In genomic region chr2:150012787-150013346, GRCm38 (mm10) we compare ENCODE assay signal across 19 mouse cellular contexts.
DNase-seq lines count a peak whose midpoint lies in the region; ATAC-seq and TF ChIP-seq lines count a peak whose summit lies in the region.
"Had no signal": no experiment of that assay in that cellular context is flagged by ENCODE, and none has a peak within 500 bp of the region (broad histone marks: within the 10 kb centered on the region; RNA-seq: fewer than 3 reads in every experiment).

No protein-coding gene starts in this region.

- no peaks in the 10 kb centered on the region for H3K9me3 ChIP-seq in forebrain, embryonic 15.5 days
- no peaks in the 10 kb centered on the region for H3K9me3 ChIP-seq in forebrain, embryonic 11.5 days (ENCODE audit: control insufficient read depth, low read length)
- no peaks in the 10 kb centered on the region for H3K9me3 ChIP-seq in lung, embryonic 16.5 days (ENCODE audit: control insufficient read depth, low read length)
- no peaks in the 10 kb centered on the region for H3K9me3 ChIP-seq in stomach, embryonic 16.5 days (replicated peaks; ENCODE audit: control insufficient read depth, low read length)
- H3K9me3 ChIP-seq in heart, embryonic 12.5 days (replicated peaks), result no peaks in the 10 kb centered on the region
- H3K9me3 ChIP-seq: embryonic facial prominence, embryonic 12.5 days; hindbrain, embryonic 10.5 days; intestine, embryonic 15.5 days had no signal

- no peaks in the 10 kb centered on the region for H3K27me3 ChIP-seq in forebrain, embryonic 15.5 days
- no peaks in the 10 kb centered on the region for H3K27me3 ChIP-seq in forebrain, embryonic 11.5 days (ENCODE audit: control insufficient read depth, insufficient read depth, low read length)
- H3K27me3 ChIP-seq in lung, embryonic 16.5 days (ENCODE audit: control insufficient read depth, insufficient read depth, low read depth, low read length), result no peaks in the 10 kb centered on the region
- no peaks in the 10 kb centered on the region for H3K27me3 ChIP-seq in stomach, embryonic 16.5 days (ENCODE audit: control insufficient read depth, insufficient read depth, low read length)
- no peaks in the 10 kb centered on the region for H3K27me3 ChIP-seq in heart, embryonic 12.5 days (replicated peaks)
- H3K27me3 ChIP-seq: embryonic facial prominence, embryonic 12.5 days; intestine, embryonic 15.5 days had no signal

- no peak overlapping the region for H3K4me3 ChIP-seq in forebrain, embryonic 15.5 days
- H3K4me3 ChIP-seq in forebrain, embryonic 11.5 days (ENCODE audit: low read depth, low read length), result no peak overlapping the region
- no peak overlapping the region for H3K4me3 ChIP-seq in lung, embryonic 16.5 days (ENCODE audit: low read length)
- no peak overlapping the region for H3K4me3 ChIP-seq in stomach, embryonic 16.5 days (replicated peaks; ENCODE audit: low read length)
- no peak overlapping the region for H3K4me3 ChIP-seq in heart, embryonic 12.5 days
- H3K4me3 ChIP-seq: embryonic facial prominence, embryonic 12.5 days; heart, adult 2 months; hindbrain, embryonic 10.5 days; intestine, embryonic 15.5 days had no signal

- TF ChIP-seq POLR2A in brain, embryonic 14.5 days (IDR thresholded peaks at IDR 0.05; ENCODE audit: borderline replicate concordance, extremely low read depth, insufficient read depth, insufficient read length, poor library complexity, severe bottlenecking), result no peak

- ATAC-seq in forebrain, embryonic 15.5 days (replicated peaks), result peak; percentile 33; the same call in 1 of the 2 replicates
- ATAC-seq in forebrain, embryonic 11.5 days (replicated peaks; ENCODE audit: low FRiP score), result no peak
- peak; percentile 71 for ATAC-seq in lung, embryonic 16.5 days (ENCODE audit: low read depth)
- ATAC-seq in stomach, embryonic 16.5 days (ENCODE audit: insufficient read depth, low FRiP score), result peak; percentile 21; the same call in 1 of the 2 replicates
- ATAC-seq in heart, embryonic 12.5 days (ENCODE audit: insufficient number of reproducible peaks, low FRiP score), result no peak
- ATAC-seq: intestine, embryonic 15.5 days had no signal

- DNase-seq in forebrain, embryonic 11.5 days (ENCODE audit: low spot score), result no peak
- no peak for DNase-seq in lung, postnatal 25 days (ENCODE audit: low spot score)
- DNase-seq in brain, embryonic 14.5 days (ENCODE audit: low read depth), result peak; percentile 71
- DNase-seq: adrenal gland, adult 2 months; adrenal gland, postnatal 25 days; cerebellum, adult 2 months; cerebellum, postnatal 14 days; embryo, embryonic 11 days; gastrocnemius, postnatal 14 days; heart, adult 2 months had no signal

- 67% methylated on average over 6 of the region's 6 CpGs for WGBS in forebrain, embryonic 15.5 days
- WGBS in forebrain, embryonic 11.5 days, result 81% methylated on average over 6 of the region's 6 CpGs
- 35% methylated on average over 6 of the region's 6 CpGs for WGBS in lung, embryonic 16.5 days
- 36% methylated on average over 6 of the region's 6 CpGs for WGBS in stomach, embryonic 16.5 days
- 73% methylated on average over 6 of the region's 6 CpGs for WGBS in heart, embryonic 12.5 days

- H3K36me3 ChIP-seq in forebrain, embryonic 15.5 days, result no peaks in the 10 kb centered on the region
- H3K36me3 ChIP-seq in forebrain, embryonic 11.5 days (ENCODE audit: control insufficient read depth, insufficient read depth, low read length), result no peaks in the 10 kb centered on the region
- no peaks in the 10 kb centered on the region for H3K36me3 ChIP-seq in lung, embryonic 16.5 days (ENCODE audit: control insufficient read depth, insufficient read depth, low read length)
- H3K36me3 ChIP-seq in stomach, embryonic 16.5 days (ENCODE audit: control insufficient read depth, insufficient read depth, low read length), result no peaks in the 10 kb centered on the region
- H3K36me3 ChIP-seq in heart, embryonic 12.5 days, result no peaks in the 10 kb centered on the region
- H3K36me3 ChIP-seq: embryonic facial prominence, embryonic 12.5 days; hindbrain, embryonic 10.5 days; intestine, embryonic 15.5 days had no signal

- no peak overlapping the region for H3K9ac ChIP-seq in forebrain, embryonic 15.5 days (replicated peaks)
- H3K9ac ChIP-seq in forebrain, embryonic 11.5 days (ENCODE audit: low read length), result no peak overlapping the region
- no peak overlapping the region for H3K9ac ChIP-seq in lung, embryonic 16.5 days (ENCODE audit: low read length)
- H3K9ac ChIP-seq in stomach, embryonic 16.5 days (ENCODE audit: low read length), result no peak overlapping the region
- H3K9ac ChIP-seq in heart, embryonic 12.5 days, result no peak overlapping the region
- H3K9ac ChIP-seq: embryonic facial prominence, embryonic 12.5 days; hindbrain, embryonic 14.5 days; intestine, embryonic 15.5 days had no signal

- no peak overlapping the region for H3K27ac ChIP-seq in forebrain, embryonic 15.5 days (replicated peaks)
- no peak overlapping the region for H3K27ac ChIP-seq in forebrain, embryonic 11.5 days (ENCODE audit: low read depth, low read length)
- 0 out of 2 replicates have a peak overlapping the region, but pooled peaks have one; percentile 28 for H3K27ac ChIP-seq in lung, embryonic 16.5 days (ENCODE audit: low read length)
- no peak overlapping the region for H3K27ac ChIP-seq in stomach, embryonic 16.5 days (ENCODE audit: low read length)
- no peak overlapping the region for H3K27ac ChIP-seq in heart, embryonic 12.5 days (ENCODE audit: poor library complexity, severe bottlenecking)
- H3K27ac ChIP-seq: embryonic facial prominence, embryonic 12.5 days; heart, adult 2 months; hindbrain, embryonic 10.5 days; hindbrain, embryonic 14.5 days; intestine, embryonic 15.5 days had no signal

- H3K4me2 ChIP-seq in forebrain, embryonic 15.5 days (replicated peaks), result no peak overlapping the region
- no peak overlapping the region for H3K4me2 ChIP-seq in forebrain, embryonic 11.5 days (ENCODE audit: low read depth, low read length, severe bottlenecking)
- no peak overlapping the region for H3K4me2 ChIP-seq in lung, embryonic 16.5 days (ENCODE audit: low read depth, low read length)
- no peak overlapping the region for H3K4me2 ChIP-seq in stomach, embryonic 16.5 days (ENCODE audit: low read depth, low read length)
- H3K4me2 ChIP-seq in heart, embryonic 12.5 days, result no peak overlapping the region
- H3K4me2 ChIP-seq: embryonic facial prominence, embryonic 12.5 days; heart, embryonic 11.5 days; hindbrain, embryonic 14.5 days; intestine, embryonic 15.5 days had no signal

- H3K4me1 ChIP-seq in forebrain, embryonic 15.5 days, result peaks cover 8% of the 10 kb centered on the region; the same call in 1 of the 2 replicates
- no peaks in the 10 kb centered on the region for H3K4me1 ChIP-seq in forebrain, embryonic 11.5 days (replicated peaks; ENCODE audit: control insufficient read depth, insufficient read depth, low read length)
- H3K4me1 ChIP-seq in lung, embryonic 16.5 days (replicated peaks; ENCODE audit: control insufficient read depth, insufficient read depth, low read length), result peaks cover 4% of the 10 kb centered on the region; the same call in 1 of the 2 replicates
- no peaks in the 10 kb centered on the region for H3K4me1 ChIP-seq in stomach, embryonic 16.5 days (ENCODE audit: control insufficient read depth, insufficient read depth, low read length)
- no peaks in the 10 kb centered on the region for H3K4me1 ChIP-seq in heart, embryonic 12.5 days (replicated peaks)
- H3K4me1 ChIP-seq: embryonic facial prominence, embryonic 12.5 days; intestine, embryonic 15.5 days had no signal

- no peak for TF ChIP-seq CTCF in brain, embryonic 14.5 days (IDR thresholded peaks at IDR 0.05; ENCODE audit: borderline replicate concordance, extremely low read depth, insufficient read depth, insufficient read length)

Comparison
In these comparisons a context has a peak if more than half of its experiments do, and no peak if none do; other contexts are left out.
1. ATAC-seq: peak in forebrain, embryonic 15.5 days (single experiment), lung, embryonic 16.5 days (single experiment) and stomach, embryonic 16.5 days (single experiment); none in forebrain, embryonic 11.5 days (single experiment) and heart, embryonic 12.5 days (single experiment).